7 mouse cellular contexts compared by ENCODE assay signal in the genomic region with DNA sequence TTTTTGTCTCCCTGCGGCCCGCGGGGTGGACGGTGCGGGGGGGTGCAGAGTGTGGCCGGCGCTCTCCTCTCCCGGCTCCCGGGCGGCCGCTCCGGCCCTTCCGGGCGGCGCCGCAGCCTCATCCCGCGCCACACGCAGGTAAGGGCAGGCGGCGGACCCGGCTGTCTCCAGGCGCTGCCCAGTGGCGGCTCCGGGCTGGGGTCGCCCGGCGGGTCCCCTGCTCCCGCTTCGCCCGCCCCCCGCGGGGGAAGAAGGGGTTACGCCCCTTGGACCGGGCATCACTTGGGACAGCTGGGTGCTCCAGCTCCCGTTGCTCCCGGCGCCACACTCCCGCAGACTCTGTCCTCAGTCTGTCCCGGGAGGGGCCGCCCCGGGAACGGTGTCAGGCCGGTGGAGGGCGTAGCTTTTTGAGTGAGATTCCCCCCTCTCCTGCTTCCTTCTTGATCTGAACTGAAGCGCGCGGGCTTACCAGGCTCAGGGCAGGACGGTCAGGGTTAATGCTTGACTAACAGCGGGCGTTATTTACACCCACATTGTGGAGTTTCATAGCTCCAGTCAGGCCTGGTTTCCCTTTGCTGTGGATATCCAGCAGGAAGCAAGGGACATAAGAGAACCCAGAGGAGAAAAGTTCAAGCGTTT. TPM values are rescaled to one million over a fixed set of nuclear protein-coding genes. Genes with fewer than 3 reads are reported as not detected.
DNase-seq lines count a peak whose midpoint lies in the region; ATAC-seq and TF ChIP-seq lines count a peak whose summit lies in the region.

No protein-coding gene starts in this region.

- peak overlapping the region; percentile 60 for H3K4me2 ChIP-seq in hindbrain, embryonic 14.5 days (replicated peaks)

- in situ Hi-C loops in Patski (cut with MboI; ENCODE audit: low pct_unique_long_range_greater_than_20kb): no loop called here

- no peaks in the 10 kb centered on the region for H3K27me3 ChIP-seq in Patski
- H3K27me3 ChIP-seq in cerebellum, adult 2 months (ENCODE audit: control insufficient read depth, insufficient read depth, low read length): no peaks in the 10 kb centered on the region
- H3K27me3 ChIP-seq in hindbrain, embryonic 14.5 days (ENCODE audit: control insufficient read depth, insufficient read depth, low read length): no peaks in the 10 kb centered on the region
- H3K27me3 ChIP-seq in midbrain, embryonic 10.5 days (ENCODE audit: low read depth, poor library complexity, severe bottlenecking): no peaks in the 10 kb centered on the region
- no peaks in the 10 kb centered on the region for H3K27me3 ChIP-seq in spleen, adult 2 months (ENCODE audit: control insufficient read depth, insufficient read depth, low read length)

- ATAC-seq in Patski: peak; percentile 61
- ATAC-seq in hindbrain, embryonic 14.5 days (ENCODE audit: low FRiP score): peak; percentile 90

- peak overlapping the region; percentile 65 for H3K4me3 ChIP-seq in cerebellum, adult 2 months (replicated peaks; ENCODE audit: insufficient read depth, low read depth, low read length)
- H3K4me3 ChIP-seq in hindbrain, embryonic 14.5 days (replicated peaks; ENCODE audit: low read length): peak overlapping the region; percentile 98
- peak overlapping the region; percentile 99 for H3K4me3 ChIP-seq in midbrain, embryonic 10.5 days
- peak overlapping the region; percentile 71 for H3K4me3 ChIP-seq in spleen, adult 2 months (ENCODE audit: extremely low read depth, insufficient read depth, insufficient read length)

- no peak for DNase-seq in Patski (ENCODE audit: low read depth, low spot score)
- DNase-seq in cerebellum, adult 2 months: peak in 1 of 2 experiments; percentile 75
- peak; percentile 48 for DNase-seq in gastrocnemius, adult 18-20 months (ENCODE audit: low spot score)
- no peak for DNase-seq in hindbrain, embryonic 14.5 days (ENCODE audit: low spot score)
- peak; percentile 48 to 51 for DNase-seq in left cerebral cortex, postnatal 36 days (ENCODE audit: low spot score in 2 of 2)
- no peak for DNase-seq in midbrain, embryonic 10.5 days (ENCODE audit: low spot score)
- peak in 1 of 2 experiments; percentile 26 for DNase-seq in spleen, adult 2 months (ENCODE audit: low read depth in 1 of 2, low spot score in 2 of 2)

- under 1% methylated on average over 50 of the region's 52 CpGs for WGBS in cerebellum, adult 2 months
- WGBS in hindbrain, embryonic 14.5 days: under 1% methylated on average over 24 of the region's 52 CpGs
- WGBS in midbrain, embryonic 10.5 days: under 1% methylated on average over 47 of the region's 52 CpGs
- WGBS in spleen, adult 2 months: under 1% methylated on average over 48 of the region's 52 CpGs

- H3K27ac ChIP-seq in cerebellum, adult 2 months (ENCODE audit: insufficient read depth, low read length): peak overlapping the region; percentile 45
- H3K27ac ChIP-seq in hindbrain, embryonic 14.5 days: peak overlapping the region; percentile 86
- H3K27ac ChIP-seq in midbrain, embryonic 10.5 days (replicated peaks): peak overlapping the region; percentile 94
- peak overlapping the region; percentile 51 for H3K27ac ChIP-seq in spleen, adult 2 months (ENCODE audit: insufficient read depth, low read length)

- TF ChIP-seq CTCF in Patski (IDR thresholded peaks at IDR 0.05): no peak
- TF ChIP-seq CTCF in cerebellum, adult 2 months (IDR thresholded peaks at IDR 0.05; ENCODE audit: borderline replicate concordance, insufficient read depth, low read depth, low read length): no peak
- TF ChIP-seq CTCF in spleen, adult 2 months (IDR thresholded peaks at IDR 0.05; ENCODE audit: extremely low read depth, insufficient read depth, insufficient read length, insufficient replicate concordance): no peak

- no peaks in the 10 kb centered on the region for H3K9me3 ChIP-seq in hindbrain, embryonic 14.5 days (ENCODE audit: control insufficient read depth, low read length)
- 0 out of 2 replicates have a peak, but pooled peaks cover 4% of the 10 kb centered on the region for H3K9me3 ChIP-seq in midbrain, embryonic 10.5 days (replicated peaks)

- CTCF ChIA-PET in Patski (lab: Charles Lee): interaction anchor here (0.8 to 1.1 kb wide), 3 partner anchors 25 to 57 kb away, joined by 3 to 5 read pairs (median 4); no protein-coding TSS in a partner anchor

- H3K4me1 ChIP-seq in cerebellum, adult 2 months (ENCODE audit: control insufficient read depth, insufficient read depth, low read length): peaks cover 6% of the 10 kb centered on the region
- peaks cover 15% of the 10 kb centered on the region for H3K4me1 ChIP-seq in hindbrain, embryonic 14.5 days (replicated peaks; ENCODE audit: control insufficient read depth, insufficient read depth, low read length)
- peaks cover 25% of the 10 kb centered on the region for H3K4me1 ChIP-seq in midbrain, embryonic 10.5 days
- H3K4me1 ChIP-seq in spleen, adult 2 months (ENCODE audit: control insufficient read depth, insufficient read depth, insufficient read length): peaks cover 11% of the 10 kb centered on the region

- POLR2A ChIA-PET in Patski (lab: Charles Lee): interaction anchor here (0.6 kb wide), 2 partner anchors 29 to 131 kb away, joined by 3 read pairs; no protein-coding TSS in a partner anchor

- intact Hi-C loops in left cerebral cortex, postnatal 36 days (cut with DNase I): loop anchor here (5.0 kb wide), 2 partner anchors 89 to 154 kb away; partner anchors contain the start of genes Epm2aip1 and Mlh1

- TF ChIP-seq POLR2A in cerebellum, adult 2 months (IDR thresholded peaks at IDR 0.05; ENCODE audit: borderline replicate concordance, insufficient read depth, low read length): no peak
- TF ChIP-seq POLR2A in spleen, adult 2 months (IDR thresholded peaks at IDR 0.05; ENCODE audit: low read depth, low read length): no peak

- H3K36me3 ChIP-seq in hindbrain, embryonic 14.5 days (replicated peaks; ENCODE audit: control insufficient read depth, insufficient read depth): peaks cover 5% of the 10 kb centered on the region; the same call in 1 of the 2 replicates
- peaks cover 4% of the 10 kb centered on the region; the same call in 1 of the 2 replicates for H3K36me3 ChIP-seq in midbrain, embryonic 10.5 days
- H3K36me3 ChIP-seq in spleen, adult 2 months (ENCODE audit: control insufficient read depth, insufficient read depth, low read length): no peaks in the 10 kb centered on the region

- H3K9ac ChIP-seq in hindbrain, embryonic 14.5 days: peak overlapping the region; percentile 93

RNA-seq across cellular contexts. Expression of gene Lrrfip2, which starts 1.0 kb away (rescaled TPM):
- polyA plus RNA-seq in Patski (2021): 85.9 TPM
- 62.8 and 63.1 TPM in 2 replicates for polyA plus RNA-seq in cerebellum, adult 2 months (2012; rRNA removed)
- total RNA-seq in gastrocnemius, adult 18-20 months (2021): 10 to 100 TPM; 72.4 to 82.2 TPM
- 40.5 and 48.7 TPM in 2 replicates for polyA plus RNA-seq in hindbrain, embryonic 14.5 days (2014; fragmentation: Nextera tagmentation; extraction: Ambion mirVana)
- total RNA-seq in left cerebral cortex, postnatal 36 days (2021): 10 to 100 TPM; 37.1 to 47.9 TPM
- 39.5 and 39.8 TPM in 2 replicates for polyA plus RNA-seq in midbrain, embryonic 10.5 days (2016; fragmentation: Nextera tagmentation; extraction: Ambion mirVana)
- 5.3 and 6.4 TPM in 2 replicates for polyA plus RNA-seq in spleen, adult 2 months (2012; rRNA removed)

Comparison
In these comparisons a context has a peak if more than half of its experiments do, and no peak if none do; other contexts are left out.
1. DNase-seq: peak in gastrocnemius, adult 18-20 months (single experiment) and left cerebral cortex, postnatal 36 days (2 of 2); none in Patski (single experiment), hindbrain, embryonic 14.5 days (single experiment) and midbrain, embryonic 10.5 days (single experiment).
2. Peak in every context shown above with its lines, with median percentiles within 50 percentile points of each other: H3K27ac ChIP-seq and H3K4me3 ChIP-seq.